Mouse (Mus musculus) layer of hippocampus, postnatal 25 days (tissue): ENCODE data around the gene Tnfrsf11a. TPM values are rescaled to one million over a fixed set of nuclear protein-coding genes. Genes with fewer than 3 reads are reported as not detected.
"Not testable (repeated sequence)": the region's sequence is repeated elsewhere in the genome, so short reads cannot be mapped to it uniquely, and the experiment has no call there.

Source experiments
- DNase-seq, 2 experiments: peaks; one replicate each; pipeline ENCODE4 v3.0.0; 2022; ENCODE audit warnings: mixed read lengths in 2 of 2, low spot score in 1 of 2; ENCODE audit errors: extremely low spot score in 1 of 2
- total RNA-seq, 2 experiments: library from RNA; stranded (reverse); gene quantifications; 2 replicates each; pipeline ENCODE4 v1.2.3; 2021

Gene Tnfrsf11a
- 1 to 10 TPM; 2.8 to 3.2 TPM for total RNA-seq

DNA sequence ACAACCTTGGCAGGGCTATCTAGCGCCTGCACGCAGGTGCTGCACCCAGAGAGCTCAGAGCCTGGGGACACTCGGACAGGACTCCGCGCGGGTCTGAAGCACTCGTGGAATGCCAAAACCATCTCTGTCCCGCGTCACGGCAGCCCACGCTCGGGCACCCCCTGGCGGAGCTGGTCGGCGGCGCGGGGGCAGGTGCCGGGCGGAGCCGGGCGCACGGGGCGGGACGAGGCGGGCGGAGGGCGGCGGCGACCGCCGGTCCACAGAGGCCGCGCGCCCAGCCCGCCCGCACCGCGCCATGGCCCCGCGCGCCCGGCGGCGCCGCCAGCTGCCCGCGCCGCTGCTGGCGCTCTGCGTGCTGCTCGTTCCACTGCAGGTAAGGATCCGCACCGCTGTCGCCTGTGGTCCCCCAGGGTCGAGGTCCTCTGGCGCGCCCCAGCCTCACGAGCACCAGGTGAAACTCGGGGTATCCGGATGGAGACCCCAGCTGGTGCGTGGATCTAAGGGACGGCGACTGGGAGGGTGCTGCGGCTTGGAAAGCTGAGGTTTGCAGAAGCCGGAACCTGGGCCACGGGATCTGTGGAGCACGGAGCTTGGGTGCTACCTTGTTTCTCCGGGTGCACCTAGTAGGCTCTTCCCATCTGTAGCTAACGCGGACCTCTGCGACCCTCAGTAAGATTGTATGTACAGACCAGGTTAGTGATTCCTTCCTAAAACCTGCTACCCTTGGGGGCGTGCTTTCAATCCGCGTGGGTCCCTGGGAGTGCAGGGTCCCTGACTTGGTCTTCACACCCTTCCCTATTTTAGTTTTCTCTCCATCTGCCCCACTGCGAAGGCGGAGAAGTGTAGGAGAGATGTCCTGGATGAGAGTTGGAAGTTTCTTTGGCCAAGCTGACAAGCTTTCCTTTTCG lies at the start of gene Tnfrsf11a:
TSS of gene Tnfrsf11a (plus strand) at position 262 of the 908 bp plus-strand sequence.
- DNase-seq = peak; percentile 40 to 61

- DNase-seq = no peak
These were observed 45.2 kb upstream of the Tnfrsf11a start for GRCm38 (mm10) chr1:105735318-105735717.

- DNase-seq = no peak
These were observed 42.2 kb upstream of the Tnfrsf11a start for GRCm38 (mm10) chr1:105738334-105738733.

GRCm38 (mm10) chr1:105739493-105739892 lies 41.0 kb upstream of the Tnfrsf11a start:
- no peak for DNase-seq

DNA sequence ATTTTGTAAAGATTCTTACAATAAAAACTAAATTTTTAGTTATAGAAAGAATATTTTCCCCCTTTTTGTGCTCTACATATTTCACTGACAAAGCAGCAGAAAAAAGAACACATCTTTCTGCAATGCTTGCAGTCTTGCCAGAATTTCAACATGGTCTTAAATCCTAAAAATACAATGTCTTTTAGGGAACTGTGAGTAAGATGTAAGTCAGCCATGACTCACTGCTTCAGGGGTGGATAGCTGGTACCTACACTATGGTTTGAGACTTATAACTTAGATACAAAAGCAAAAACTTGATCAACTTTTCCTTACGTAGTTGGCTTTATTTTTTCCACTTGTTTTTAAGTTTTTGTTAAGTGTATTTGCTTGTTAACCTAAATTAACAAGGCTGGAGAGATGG lies 38.0 kb upstream of the Tnfrsf11a start:
- DNase-seq = no peak

GRCm38 (mm10) chr1:105746444-105746843 lies 34.1 kb upstream of the Tnfrsf11a start:
- DNase-seq = no peak

- no peak for DNase-seq
These were observed 33.5 kb upstream of the Tnfrsf11a start for GRCm38 (mm10) chr1:105746858-105747596.

DNA sequence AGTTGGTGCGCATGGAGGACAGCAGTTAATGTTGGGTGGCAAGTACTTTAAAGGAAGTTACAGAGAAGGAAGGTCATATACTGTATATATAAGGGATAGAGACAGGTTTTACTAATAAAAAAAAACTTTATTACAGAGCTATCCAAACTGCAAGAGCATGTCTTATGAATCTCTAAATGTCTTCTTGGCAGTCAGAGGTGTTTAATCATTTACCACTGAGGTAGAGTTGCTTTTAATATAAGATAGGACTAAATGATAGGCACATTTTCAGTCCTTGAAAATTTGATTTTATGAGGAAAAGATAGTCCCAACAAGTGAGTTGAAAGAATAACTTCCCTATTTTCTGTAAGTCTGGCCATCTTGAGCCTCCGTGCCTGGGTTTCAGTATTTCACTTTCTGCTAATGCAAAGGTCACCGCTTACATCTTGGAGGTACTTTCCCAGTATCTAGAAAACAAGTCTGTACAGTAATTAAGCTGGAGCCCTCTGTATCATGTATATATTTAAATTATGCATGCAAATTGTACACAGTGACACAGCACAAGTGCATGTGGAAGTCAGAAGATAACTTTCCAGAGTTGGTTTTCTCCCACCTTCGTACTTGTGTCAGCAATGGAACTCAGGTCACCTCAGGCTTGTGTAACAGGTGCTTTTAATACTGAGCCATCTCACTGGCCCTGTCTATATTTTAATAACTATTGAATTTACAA lies 32.3 kb upstream of the Tnfrsf11a start:
- DNase-seq = no peak

- DNase-seq = no peak
These were observed 28.3 kb upstream of the Tnfrsf11a start for GRCm38 (mm10) chr1:105752196-105752595.

DNA sequence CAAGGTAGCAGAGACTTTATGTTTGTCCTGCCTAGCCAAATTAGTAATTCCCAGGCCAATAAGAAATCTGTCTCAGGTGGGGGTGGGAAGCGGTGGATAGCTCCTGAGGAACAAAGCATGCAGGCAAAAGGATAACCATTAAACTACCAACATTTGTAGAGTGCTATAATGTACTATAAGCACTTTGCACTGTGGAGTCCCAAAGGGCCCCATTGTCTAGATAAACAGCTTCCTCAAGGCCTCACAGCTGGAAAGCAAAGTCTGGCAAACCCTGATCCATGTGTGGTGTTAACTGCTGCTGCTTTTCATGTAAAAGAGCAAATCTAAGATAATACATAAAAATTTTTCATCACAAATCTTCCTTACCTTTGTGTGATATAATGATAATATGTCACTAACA lies 27.6 kb upstream of the Tnfrsf11a start:
- no peak for DNase-seq

- DNase-seq = no peak
These were observed 21.7 kb upstream of the Tnfrsf11a start for GRCm38 (mm10) chr1:105758798-105759197.

- DNase-seq = no peak
These were observed 20.9 kb upstream of the Tnfrsf11a start for GRCm38 (mm10) chr1:105759422-105760165.

- no peak for DNase-seq
These were observed 14.9 kb upstream of the Tnfrsf11a start for GRCm38 (mm10) chr1:105765586-105765985.

GRCm38 (mm10) chr1:105766099-105766498 lies 14.4 kb upstream of the Tnfrsf11a start:
- DNase-seq = not testable (repeated sequence)

GRCm38 (mm10) chr1:105768397-105768796 lies 12.1 kb upstream of the Tnfrsf11a start:
- no peak for DNase-seq

GRCm38 (mm10) chr1:105770685-105771084 lies 9.8 kb upstream of the Tnfrsf11a start:
- no peak for DNase-seq

DNA sequence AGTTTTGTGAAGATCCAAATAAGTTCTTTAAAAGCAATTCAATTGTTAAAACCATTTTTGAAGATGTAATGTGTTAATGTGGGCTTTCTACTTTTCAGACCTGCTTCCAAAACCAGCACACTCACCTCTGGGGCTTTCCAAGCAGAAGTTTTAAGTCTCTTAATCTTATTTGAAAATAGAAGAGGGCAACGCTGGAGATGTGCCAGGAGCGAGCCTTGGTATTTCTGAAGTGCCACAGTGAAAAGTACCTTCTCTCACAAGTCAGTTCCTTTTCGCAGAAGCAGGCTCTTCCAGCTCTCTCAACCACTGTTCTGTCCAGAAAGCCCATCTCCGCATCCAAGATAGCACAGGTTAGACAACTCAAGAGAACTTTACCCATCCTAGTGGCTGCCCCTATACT lies 4.1 kb upstream of the Tnfrsf11a start:
- DNase-seq = no peak

GRCm38 (mm10) chr1:105780079-105780456 lies 450 bp upstream of the Tnfrsf11a start:
- DNase-seq = no peak

- DNase-seq = no peak
These were observed 1.1 kb downstream of the Tnfrsf11a start for GRCm38 (mm10) chr1:105781391-105782146.
